Mouse (Mus musculus) right cerebral cortex, postnatal 25 days (tissue): Measurements from ENCODE around the gene E4f1.

Source experiments
- DNase-seq: peaks from one replicate; pipeline ENCODE4 v3.0.0; 2022

Gene E4f1

GRCm38 (mm10) chr17:24413557-24414211 is 56.4 kb downstream of the E4f1 start:
- DNase-seq: no peak

- DNase-seq: no peak
Observed at GRCm38 (mm10) chr17:24407116-24407803, 62.9 kb downstream of the E4f1 start.

GRCm38 (mm10) chr17:24402371-24402770 is 67.7 kb downstream of the E4f1 start:
- DNase-seq: no peak

DNA sequence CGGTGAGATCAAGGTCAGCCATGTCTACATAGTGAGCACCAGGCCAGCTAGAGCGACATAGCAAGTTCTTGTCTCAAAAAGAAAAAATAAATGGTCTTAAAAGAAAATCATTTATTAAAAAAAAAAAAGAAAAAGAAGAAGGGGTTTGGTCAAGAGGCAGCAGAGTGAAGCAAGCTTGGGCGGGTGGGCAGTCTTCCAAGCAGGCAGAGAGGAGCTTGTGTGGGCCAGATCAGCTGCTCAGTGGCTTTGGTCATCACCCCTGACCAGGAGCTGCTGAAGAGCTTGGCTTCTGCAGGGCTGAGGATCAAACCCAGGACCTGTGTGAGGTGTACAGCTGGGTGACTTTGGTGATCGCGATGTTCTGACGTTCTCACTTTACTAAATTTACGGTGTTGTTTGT is 75.7 kb downstream of the E4f1 start:
- DNase-seq: no peak
